Mouse (Mus musculus): Measurements from ENCODE around the gene Mterf2. TPM values are rescaled to one million over a fixed set of nuclear protein-coding genes. Genes with fewer than 3 reads are reported as not detected.

The Mterf2 gene
- polyA plus RNA-seq, 1 experiment from 2014 or later: 15.2 TPM

- no peaks in the 10 kb centered on the region for H3K36me3 ChIP-seq (ENCODE audit: insufficient read depth, low read length)
- H3K4me2 ChIP-seq (ENCODE audit: low read length): no peak overlapping the region
- H3K4me1 ChIP-seq (replicated peaks; ENCODE audit: insufficient read depth, low read length): no peaks in the 10 kb centered on the region; the same call in 1 of the 2 replicates
- no peaks in the 10 kb centered on the region for H3K27me3 ChIP-seq (ENCODE audit: insufficient read depth, low read length)
- H3K4me3 ChIP-seq (replicated peaks; ENCODE audit: low read depth, low read length): no peak overlapping the region
- no peak overlapping the region for H3K9ac ChIP-seq (ENCODE audit: low read depth, low read length)
- DNase-seq (ENCODE audit: low spot score): no peak
- no peak for TF ChIP-seq CTCF (IDR thresholded peaks at IDR 0.05; ENCODE audit: low read depth)
- no peaks in the 10 kb centered on the region for H3K9me3 ChIP-seq (replicated peaks; ENCODE audit: low read length)
- 90% methylated on average over 7 of the region's 7 CpGs for WGBS
- H3K27ac ChIP-seq: no peak overlapping the region
- ATAC-seq (replicated peaks; ENCODE audit: low FRiP score, low read depth): no peak
These were observed 29.6 kb upstream of the Mterf2 start for GRCm38 (mm10) chr10:85157451-85157850.

- H3K4me2 ChIP-seq (ENCODE audit: low read length): no peak overlapping the region
- ATAC-seq (replicated peaks; ENCODE audit: low FRiP score, low read depth) (no peak), DNase-seq (ENCODE audit: low spot score) (peak; percentile 69)
- H3K9me3 ChIP-seq (replicated peaks; ENCODE audit: low read length): no peaks in the 10 kb centered on the region
- no peaks in the 10 kb centered on the region for H3K4me1 ChIP-seq (replicated peaks; ENCODE audit: insufficient read depth, low read length)
- TF ChIP-seq CTCF (IDR thresholded peaks at IDR 0.05; ENCODE audit: low read depth): peak; percentile 89
- H3K36me3 ChIP-seq (ENCODE audit: insufficient read depth, low read length): peaks cover 3% of the 10 kb centered on the region; the same call in 1 of the 2 replicates
- no peak overlapping the region for H3K27ac ChIP-seq
- no peaks in the 10 kb centered on the region for H3K27me3 ChIP-seq (ENCODE audit: insufficient read depth, low read length)
- no peak overlapping the region for H3K4me3 ChIP-seq (replicated peaks; ENCODE audit: low read depth, low read length)
- WGBS: 11% methylated on average over 2 of the region's 2 CpGs
- no peak overlapping the region for H3K9ac ChIP-seq (ENCODE audit: low read depth, low read length)
These were observed 26.4 kb upstream of the Mterf2 start for GRCm38 (mm10) chr10:85154195-85154594.

GRCm38 (mm10) chr10:85149226-85149625 is 21.4 kb upstream of the Mterf2 start:
- H3K4me2 ChIP-seq (ENCODE audit: low read length): no peak overlapping the region
- no peak overlapping the region for H3K27ac ChIP-seq
- no peak overlapping the region for H3K9ac ChIP-seq (ENCODE audit: low read depth, low read length)
- no peaks in the 10 kb centered on the region for H3K9me3 ChIP-seq (replicated peaks; ENCODE audit: low read length)
- ATAC-seq (replicated peaks; ENCODE audit: low FRiP score, low read depth) (no peak), DNase-seq (ENCODE audit: low spot score) (no peak)
- H3K4me3 ChIP-seq (replicated peaks; ENCODE audit: low read depth, low read length): no peak overlapping the region
- H3K36me3 ChIP-seq (ENCODE audit: insufficient read depth, low read length): peaks cover 20% of the 10 kb centered on the region
- H3K4me1 ChIP-seq (replicated peaks; ENCODE audit: insufficient read depth, low read length): no peaks in the 10 kb centered on the region
- H3K27me3 ChIP-seq (ENCODE audit: insufficient read depth, low read length): no peaks in the 10 kb centered on the region
- no peak for TF ChIP-seq CTCF (IDR thresholded peaks at IDR 0.05; ENCODE audit: low read depth)
- 77% methylated on average over 5 of the region's 5 CpGs for WGBS

GRCm38 (mm10) chr10:85146282-85146681 is 18.5 kb upstream of the Mterf2 start:
- ATAC-seq (replicated peaks; ENCODE audit: low FRiP score, low read depth) (no peak), DNase-seq (ENCODE audit: low spot score) (no peak)
- peaks cover 29% of the 10 kb centered on the region for H3K36me3 ChIP-seq (ENCODE audit: insufficient read depth, low read length)
- no peak for TF ChIP-seq CTCF (IDR thresholded peaks at IDR 0.05; ENCODE audit: low read depth)
- no peak overlapping the region for H3K4me2 ChIP-seq (ENCODE audit: low read length)
- no peaks in the 10 kb centered on the region for H3K27me3 ChIP-seq (ENCODE audit: insufficient read depth, low read length)
- H3K4me1 ChIP-seq (replicated peaks; ENCODE audit: insufficient read depth, low read length): no peaks in the 10 kb centered on the region
- H3K9me3 ChIP-seq (replicated peaks; ENCODE audit: low read length): no peaks in the 10 kb centered on the region
- H3K4me3 ChIP-seq (replicated peaks; ENCODE audit: low read depth, low read length): no peak overlapping the region
- WGBS: 86% methylated on average over 14 of the region's 14 CpGs
- no peak overlapping the region for H3K27ac ChIP-seq
- no peak overlapping the region for H3K9ac ChIP-seq (ENCODE audit: low read depth, low read length)

- Histone ChIP-seq H3K27me3 (ENCODE audit: insufficient read depth, low read length) (no peaks in the 10 kb centered on the region), H3K4me1 (replicated peaks; ENCODE audit: insufficient read depth, low read length) (no peaks in the 10 kb centered on the region), H3K4me3 (replicated peaks; ENCODE audit: low read depth, low read length) (no peak overlapping the region), H3K4me2 (ENCODE audit: low read length) (no peak overlapping the region), H3K9ac (ENCODE audit: low read depth, low read length) (no peak overlapping the region), H3K36me3 (ENCODE audit: insufficient read depth, low read length) (peaks cover 19% of the 10 kb centered on the region), H3K9me3 (replicated peaks; ENCODE audit: low read length) (no peaks in the 10 kb centered on the region), H3K27ac (no peak overlapping the region)
- TF ChIP-seq CTCF (IDR thresholded peaks at IDR 0.05; ENCODE audit: low read depth): no peak
- 53% methylated on average over 9 of the region's 9 CpGs for WGBS
- ATAC-seq (replicated peaks; ENCODE audit: low FRiP score, low read depth): no peak
- DNase-seq (ENCODE audit: low spot score): peak; percentile 39
These were observed 13.6 kb upstream of the Mterf2 start for GRCm38 (mm10) chr10:85141465-85141864.

- no peak overlapping the region for H3K9ac ChIP-seq (ENCODE audit: low read depth, low read length)
- no peak overlapping the region for H3K4me2 ChIP-seq (ENCODE audit: low read length)
- ATAC-seq (replicated peaks; ENCODE audit: low FRiP score, low read depth) (no peak), DNase-seq (ENCODE audit: low spot score) (no peak)
- H3K27me3 ChIP-seq (ENCODE audit: insufficient read depth, low read length): no peaks in the 10 kb centered on the region
- no peaks in the 10 kb centered on the region for H3K4me1 ChIP-seq (replicated peaks; ENCODE audit: insufficient read depth, low read length)
- TF ChIP-seq CTCF (IDR thresholded peaks at IDR 0.05; ENCODE audit: low read depth): no peak
- H3K9me3 ChIP-seq (replicated peaks; ENCODE audit: low read length): no peaks in the 10 kb centered on the region
- H3K4me3 ChIP-seq (replicated peaks; ENCODE audit: low read depth, low read length): no peak overlapping the region
- 90% methylated on average over 6 of the region's 6 CpGs for WGBS
- H3K27ac ChIP-seq: no peak overlapping the region
- 0 out of 2 replicates have a peak, but pooled peaks cover 12% of the 10 kb centered on the region for H3K36me3 ChIP-seq (ENCODE audit: insufficient read depth, low read length)
These were observed 8.7 kb upstream of the Mterf2 start for GRCm38 (mm10) chr10:85136573-85136972.

GRCm38 (mm10) chr10:85128453-85128852 is 626 bp upstream of the Mterf2 start:
- Histone ChIP-seq H3K27ac (no peak overlapping the region), H3K4me3 (replicated peaks; ENCODE audit: low read depth, low read length) (peak overlapping the region; percentile 69), H3K27me3 (ENCODE audit: insufficient read depth, low read length) (no peaks in the 10 kb centered on the region), H3K36me3 (ENCODE audit: insufficient read depth, low read length) (0 out of 2 replicates have a peak, but pooled peaks cover 10% of the 10 kb centered on the region), H3K9ac (ENCODE audit: low read depth, low read length) (0 out of 2 replicates have a peak overlapping the region, but pooled peaks have one; percentile 5), H3K4me1 (replicated peaks; ENCODE audit: insufficient read depth, low read length) (no peaks in the 10 kb centered on the region), H3K4me2 (ENCODE audit: low read length) (peak overlapping the region; percentile 71), H3K9me3 (replicated peaks; ENCODE audit: low read length) (no peaks in the 10 kb centered on the region)
- no peak for TF ChIP-seq CTCF (IDR thresholded peaks at IDR 0.05; ENCODE audit: low read depth)
- peak; percentile 60 for ATAC-seq (replicated peaks; ENCODE audit: low FRiP score, low read depth)
- peak; percentile 59 for DNase-seq (ENCODE audit: low spot score)
- WGBS: 14% methylated on average over 7 of the region's 7 CpGs
